Comparison of ENCODE assay signal across 22 mouse cellular contexts in the genomic region with DNA sequence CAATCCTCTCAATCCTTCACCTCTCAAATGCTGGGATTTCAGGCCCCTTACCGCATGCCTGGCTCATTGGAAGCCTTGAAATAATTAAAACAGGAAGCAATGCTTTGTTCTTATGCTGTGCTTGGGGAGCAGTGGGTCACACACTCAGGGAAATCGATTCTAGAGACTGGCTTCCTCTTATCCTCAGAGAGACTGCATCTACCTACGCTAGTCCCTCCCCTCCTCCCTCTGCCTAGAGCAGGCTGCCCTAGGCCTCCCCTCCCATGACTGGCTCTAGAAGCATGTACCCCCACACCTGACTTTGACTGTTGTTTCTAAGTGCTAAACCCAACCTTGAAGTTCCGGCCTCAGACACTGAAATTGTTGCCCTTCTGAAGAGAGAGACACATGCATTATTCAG.
DNase-seq lines count a peak whose midpoint lies in the region; ATAC-seq lines count a peak whose summit lies in the region.
"Had no signal": no experiment of that assay in that cellular context is flagged by ENCODE, and none has a peak within 500 bp of the region (broad histone marks: within the 10 kb centered on the region; RNA-seq: fewer than 3 reads in every experiment).

No protein-coding gene starts in this region.

- no peaks in the 10 kb centered on the region for H3K36me3 ChIP-seq in heart, embryonic 10.5 days
- H3K36me3 ChIP-seq in heart, embryonic 11.5 days (ENCODE audit: control insufficient read depth, insufficient read depth, low read length): no peaks in the 10 kb centered on the region; the same call in 1 of the 2 replicates
- H3K36me3 ChIP-seq in limb, embryonic 10.5 days: no peaks in the 10 kb centered on the region
- no peaks in the 10 kb centered on the region for H3K36me3 ChIP-seq in kidney, embryonic 16.5 days (ENCODE audit: insufficient read depth, low read length)
- H3K36me3 ChIP-seq: embryonic facial prominence, embryonic 10.5 days; embryonic facial prominence, embryonic 12.5 days; forebrain, embryonic 15.5 days had no signal

- ATAC-seq in heart, embryonic 11.5 days (replicated peaks; ENCODE audit: insufficient number of reproducible peaks, low FRiP score, low TSS enrichment): no peak
- ATAC-seq in common myeloid progenitor, adult 5-6 weeks (replicated peaks; ENCODE audit: low read depth, poor library complexity, severe bottlenecking): 0 out of 2 replicates have a peak, but pooled peaks have one; percentile 30
- peak; percentile 19; the same call in 1 of the 2 replicates for ATAC-seq in megakaryocyte progenitor cell, adult 5-6 weeks (replicated peaks; ENCODE audit: poor library complexity)
- no peak for ATAC-seq in kidney, embryonic 16.5 days (ENCODE audit: low FRiP score, low TSS enrichment)
- ATAC-seq: activated CD4-positive, CD25-positive, alpha-beta regulatory T cell, adult 4 months; forebrain, embryonic 13.5 days; forebrain, embryonic 15.5 days; forebrain, postnatal 0 days; Patski had no signal

- no peak overlapping the region for H3K4me2 ChIP-seq in heart, embryonic 11.5 days
- no peak overlapping the region for H3K4me2 ChIP-seq in kidney, embryonic 16.5 days (replicated peaks; ENCODE audit: low read depth, low read length)
- H3K4me2 ChIP-seq: embryonic facial prominence, embryonic 12.5 days; forebrain, embryonic 13.5 days; forebrain, embryonic 15.5 days had no signal

- H3K9me3 ChIP-seq in heart, embryonic 10.5 days: no peaks in the 10 kb centered on the region
- H3K9me3 ChIP-seq in heart, embryonic 11.5 days (replicated peaks; ENCODE audit: control insufficient read depth, low read length): no peaks in the 10 kb centered on the region
- no peaks in the 10 kb centered on the region for H3K9me3 ChIP-seq in limb, embryonic 10.5 days (replicated peaks)
- no peaks in the 10 kb centered on the region for H3K9me3 ChIP-seq in kidney, embryonic 16.5 days (ENCODE audit: low read length)
- H3K9me3 ChIP-seq: embryonic facial prominence, embryonic 10.5 days; embryonic facial prominence, embryonic 12.5 days; forebrain, embryonic 13.5 days; forebrain, embryonic 15.5 days had no signal

- 70% methylated on average over 4 of the region's 4 CpGs for WGBS in heart, embryonic 10.5 days
- WGBS in heart, embryonic 11.5 days (ENCODE audit: insufficient replicate concordance): 73% methylated on average over 4 of the region's 4 CpGs
- 68% methylated on average over 4 of the region's 4 CpGs for WGBS in limb, embryonic 10.5 days
- 78% methylated on average over 4 of the region's 4 CpGs for WGBS in kidney, embryonic 16.5 days

- peaks cover 39% of the 10 kb centered on the region for H3K4me1 ChIP-seq in heart, embryonic 10.5 days
- peaks cover 14% of the 10 kb centered on the region for H3K4me1 ChIP-seq in heart, embryonic 11.5 days (ENCODE audit: control insufficient read depth, insufficient read depth, low read length)
- H3K4me1 ChIP-seq in limb, embryonic 10.5 days: peaks cover 36% of the 10 kb centered on the region
- no peaks in the 10 kb centered on the region for H3K4me1 ChIP-seq in kidney, embryonic 16.5 days (ENCODE audit: insufficient read depth, low read length)
- H3K4me1 ChIP-seq: forebrain, embryonic 13.5 days; forebrain, embryonic 15.5 days had no signal

- DNase-seq in heart, embryonic 10.5 days (ENCODE audit: low spot score): peak; percentile 39
- DNase-seq in limb, embryonic 10.5 days (ENCODE audit: low spot score): no peak
- no peak for DNase-seq in adrenal gland, postnatal 25 days
- DNase-seq in cerebellum, postnatal 36 days: no peak
- DNase-seq: adrenal gland, postnatal 10 days; adrenal gland, postnatal 36 days; cerebellum, adult 11-12 months; cerebellum, adult 2 months; cerebellum, adult 9-10 months; cerebellum, postnatal 10 days; cerebellum, postnatal 25 days; forebrain, postnatal 0 days had no signal

- no peak overlapping the region for H3K9ac ChIP-seq in heart, embryonic 11.5 days (ENCODE audit: low read depth, low read length)
- H3K9ac ChIP-seq in kidney, embryonic 16.5 days (replicated peaks; ENCODE audit: low read length): no peak overlapping the region
- H3K9ac ChIP-seq: embryonic facial prominence, embryonic 12.5 days; forebrain, embryonic 13.5 days; forebrain, embryonic 15.5 days; forebrain, postnatal 0 days had no signal

- no peaks in the 10 kb centered on the region for H3K27me3 ChIP-seq in heart, embryonic 10.5 days (ENCODE audit: insufficient read depth, poor library complexity, severe bottlenecking)
- no peaks in the 10 kb centered on the region for H3K27me3 ChIP-seq in heart, embryonic 11.5 days (ENCODE audit: control insufficient read depth, insufficient read depth, low read length)
- no peaks in the 10 kb centered on the region for H3K27me3 ChIP-seq in limb, embryonic 10.5 days (ENCODE audit: low read depth, poor library complexity, severe bottlenecking)
- H3K27me3 ChIP-seq in kidney, embryonic 16.5 days (ENCODE audit: insufficient read depth, low read length): no peaks in the 10 kb centered on the region
- H3K27me3 ChIP-seq: embryonic facial prominence, embryonic 12.5 days; forebrain, embryonic 13.5 days; forebrain, embryonic 15.5 days had no signal

- H3K4me3 ChIP-seq in heart, embryonic 10.5 days: no peak overlapping the region
- no peak overlapping the region for H3K4me3 ChIP-seq in heart, embryonic 11.5 days (ENCODE audit: low read depth, low read length)
- H3K4me3 ChIP-seq in limb, embryonic 10.5 days: no peak overlapping the region
- H3K4me3 ChIP-seq in kidney, embryonic 16.5 days (ENCODE audit: low read length): no peak overlapping the region
- H3K4me3 ChIP-seq: embryonic facial prominence, embryonic 10.5 days; embryonic facial prominence, embryonic 12.5 days; forebrain, embryonic 13.5 days; forebrain, embryonic 15.5 days had no signal

- H3K27ac ChIP-seq in heart, embryonic 10.5 days: no peak overlapping the region
- H3K27ac ChIP-seq in heart, embryonic 11.5 days (ENCODE audit: low read depth, low read length): no peak overlapping the region
- H3K27ac ChIP-seq in limb, embryonic 10.5 days: 0 out of 2 replicates have a peak overlapping the region, but pooled peaks have one; percentile 34
- H3K27ac ChIP-seq in kidney, embryonic 16.5 days (ENCODE audit: low read length): no peak overlapping the region
- H3K27ac ChIP-seq: embryonic facial prominence, embryonic 10.5 days; embryonic facial prominence, embryonic 12.5 days; forebrain, embryonic 13.5 days; forebrain, embryonic 15.5 days had no signal

Comparison
In these comparisons a context has a peak if more than half of its experiments do, and no peak if none do; other contexts are left out.
1. ATAC-seq: peak in common myeloid progenitor, adult 5-6 weeks (single experiment) and megakaryocyte progenitor cell, adult 5-6 weeks (single experiment); none in heart, embryonic 11.5 days (single experiment) and kidney, embryonic 16.5 days (single experiment).